Mouse (Mus musculus) hindbrain, postnatal 0 days (tissue): ENCODE results near the gene Olfr48. TPM values are rescaled to one million over a fixed set of nuclear protein-coding genes. Genes with fewer than 3 reads are reported as not detected.
A peak's percentile ranks its signal among the peaks of the same experiment; 100 is the strongest.

Source experiments
- ATAC-seq: fragments of 200-750 bp; cut with Nextera tagmentation; 2 replicates; pipeline ENCODE4 v1.8.0; 2017; ENCODE audit warnings: mild to moderate bottlenecking, moderate TSS enrichment, moderate library complexity
- DNase-seq: peaks from one replicate; pipeline ENCODE4 v3.0.0-alpha.2; 2015; ENCODE audit warnings: low spot score
- H3K27ac ChIP-seq: fragments of 300-500 bp; sonication (generic); 2 replicates; pipeline ENCODE4 v1.5.1; 2014; ENCODE audit warnings: mild to moderate bottlenecking
- H3K27me3 ChIP-seq: fragments of 300-500 bp; sonication (generic); 2 replicates; pipeline ENCODE4 v1.6.1; 2014; ENCODE audit warnings: low read length, mixed read lengths; ENCODE audit not compliant: insufficient read depth
- H3K36me3 ChIP-seq: fragments of 300-500 bp; sonication (generic); 2 replicates; pipeline ENCODE4 v1.6.1; 2014; ENCODE audit warnings: low read length, mixed read lengths; ENCODE audit not compliant: insufficient read depth
- H3K4me1 ChIP-seq: fragments of 300-500 bp; sonication (generic); 2 replicates; pipeline ENCODE4 v1.6.1; 2014; ENCODE audit warnings: antibody characterized with exemption, low read length, mixed read lengths; ENCODE audit not compliant: insufficient read depth
- H3K4me2 ChIP-seq: fragments of 300-500 bp; sonication (generic); 2 replicates; pipeline ENCODE4 v1.6.1; 2014; ENCODE audit warnings: low read depth, mild to moderate bottlenecking, low read length, moderate library complexity, mixed read lengths
- H3K4me3 ChIP-seq: fragments of 300-500 bp; sonication (generic); 2 replicates; pipeline ENCODE4 v1.5.1; 2014; ENCODE audit warnings: low read length
- H3K9ac ChIP-seq: fragments of 300-500 bp; sonication (generic); replicated peaks from 2 replicates; pipeline ENCODE4 v1.6.1; 2014; ENCODE audit warnings: mild to moderate bottlenecking, low read length, moderate library complexity, mixed read lengths
- H3K9me3 ChIP-seq: fragments of 300-500 bp; sonication (generic); 2 replicates; pipeline ENCODE4 v1.6.1; 2016; ENCODE audit warnings: low read length, mixed read lengths
- CTCF ChIP-seq: IDR thresholded peaks from 2 replicates; pipeline ENCODE4 v1.5.1; 2016; ENCODE audit warnings: antibody characterized with exemption, control low read depth, low read depth
- WGBS: fragments of 180-500 bp; shearing (Covaris S2); extraction: QIAGEN DNeasy Blood & Tissue Kit; methylation state at CpG from one replicate; pipeline ENCODE4 v1.1.7; 2014; 5-methylcytosine and 5-hydroxymethylcytosine counted together
- polyA plus RNA-seq: library from polyadenylated mRNA; unstranded; fragments of >200 nt; fragmentation: Nextera tagmentation; extraction: Ambion mirVana; gene quantifications from 2 replicates; pipeline ENCODE4 v1.2.1, GENCODE M21; 2015
- total RNA-seq: library from RNA; depleted of rRNA; stranded (reverse); fragments of >200 nt; gene quantifications from 2 replicates; pipeline ENCODE4 v1.2.3, GENCODE M21; 2014; rRNA removed

The Olfr48 gene
- total and polyA plus RNA-seq, 2 experiments from 2014 or later = 0.30 to 0.37 TPM

GRCm38 (mm10) chr2:89799583-89799982 lies 48.4 kb downstream of the Olfr48 start:
- H3K27ac ChIP-seq = no peak overlapping the region
- WGBS = 89% methylated on average over 3 of the region's 3 CpGs
- H3K4me3 ChIP-seq = no peak overlapping the region
- TF ChIP-seq CTCF = peak; percentile 33; the same call in 1 of the 2 replicates
- H3K9me3 ChIP-seq = no peaks in the 10 kb centered on the region
- H3K4me1 ChIP-seq = no peaks in the 10 kb centered on the region
- ATAC-seq (no peak), DNase-seq (peak; percentile 4)
- no peaks in the 10 kb centered on the region for H3K36me3 ChIP-seq
- no peak overlapping the region for H3K9ac ChIP-seq
- H3K27me3 ChIP-seq = no peaks in the 10 kb centered on the region
- no peak overlapping the region for H3K4me2 ChIP-seq

- Histone ChIP-seq H3K4me3 (no peak within 1 kb of the TSS), H3K9ac (no peak within 1 kb of the TSS), H3K36me3 (no peaks in the 10 kb centered on the region), H3K27ac (no peak within 1 kb of the TSS), H3K27me3 (no peaks in the 10 kb centered on the region), H3K4me2 (no peak within 1 kb of the TSS), H3K9me3 (no peaks in the 10 kb centered on the region), H3K4me1 (no peaks in the 10 kb centered on the region)
- no peak for TF ChIP-seq CTCF
- no peak for DNase-seq
- ATAC-seq = no peak
Observed at GRCm38 (mm10) chr2:89793519-89793918, 54.5 kb downstream of the Olfr48 start, which contains the start of gene Olfr1254. Gene Olfr1254, minus strand, starts transcription at chr2:89793619.

Other genes starting within 250 kb of the Olfr48 start
- gene Olfr1247, start 234.1 kb downstream of the Olfr48 start, total RNA-seq = not detected in 2 replicates
- not detected in 2 replicates for gene Olfr1247, start 234.1 kb downstream of the Olfr48 start, polyA plus RNA-seq
- not detected in 2 replicates for gene Olfr1248, start 230.0 kb downstream of the Olfr48 start, total RNA-seq
- not detected in 2 replicates for gene Olfr1248, start 230.0 kb downstream of the Olfr48 start, polyA plus RNA-seq
- not detected in 2 replicates for gene Olfr1249, start 213.2 kb downstream of the Olfr48 start, total RNA-seq
- gene Olfr1249, start 213.2 kb downstream of the Olfr48 start, polyA plus RNA-seq = not detected in 2 replicates
- gene Olfr1250, start 186.7 kb downstream of the Olfr48 start, total RNA-seq = not detected in 2 replicates
- gene Olfr1250, start 186.7 kb downstream of the Olfr48 start, polyA plus RNA-seq = not detected in 2 replicates
- gene Olfr1251, start 176.3 kb downstream of the Olfr48 start, total RNA-seq = not detected in 2 replicates
- not detected in 2 replicates for gene Olfr1251, start 176.3 kb downstream of the Olfr48 start, polyA plus RNA-seq
- gene Olfr1252, start 123.2 kb downstream of the Olfr48 start, total RNA-seq = not detected in 2 replicates
- gene Olfr1252, start 123.2 kb downstream of the Olfr48 start, polyA plus RNA-seq = not detected in 2 replicates
- not detected in 2 replicates for gene Olfr1253, start 91.1 kb downstream of the Olfr48 start, total RNA-seq
- gene Olfr1253, start 91.1 kb downstream of the Olfr48 start, polyA plus RNA-seq = not detected in 2 replicates
- gene Olfr1254, start 54.6 kb downstream of the Olfr48 start, total RNA-seq = not detected in 2 replicates
- gene Olfr1254, start 54.6 kb downstream of the Olfr48 start, polyA plus RNA-seq = not detected in 2 replicates
- not detected in 2 replicates for gene Olfr1255, start 36.2 kb downstream of the Olfr48 start, total RNA-seq
- gene Olfr1255, start 36.2 kb downstream of the Olfr48 start, polyA plus RNA-seq = not detected in 2 replicates
- gene Olfr1256, start 6.7 kb downstream of the Olfr48 start, total RNA-seq = 0.05 TPM in 1 of 2 replicates, not detected in the other
- gene Olfr1256, start 6.7 kb downstream of the Olfr48 start, polyA plus RNA-seq = not detected in 2 replicates
- not detected in 2 replicates for gene Olfr1257, start 30.2 kb upstream of the Olfr48 start, total RNA-seq
- not detected in 2 replicates for gene Olfr1257, start 30.2 kb upstream of the Olfr48 start, polyA plus RNA-seq
- gene Olfr1258, start 79.1 kb upstream of the Olfr48 start, total RNA-seq = not detected in 2 replicates
- not detected in 2 replicates for gene Olfr1258, start 79.1 kb upstream of the Olfr48 start, polyA plus RNA-seq
- gene Olfr1259, start 100.5 kb upstream of the Olfr48 start, total RNA-seq = not detected in 2 replicates
- not detected in 2 replicates for gene Olfr1259, start 100.5 kb upstream of the Olfr48 start, polyA plus RNA-seq
- not detected in 2 replicates for gene Olfr1260, start 126.1 kb upstream of the Olfr48 start, total RNA-seq
- not detected in 2 replicates for gene Olfr1260, start 126.1 kb upstream of the Olfr48 start, polyA plus RNA-seq
- not detected in 2 replicates for gene Olfr1261, start 143.0 kb upstream of the Olfr48 start, total RNA-seq
- gene Olfr1261, start 143.0 kb upstream of the Olfr48 start, polyA plus RNA-seq = not detected in 2 replicates
- gene Olfr1262, start 151.9 kb upstream of the Olfr48 start, total RNA-seq = not detected in 2 replicates
- gene Olfr1262, start 151.9 kb upstream of the Olfr48 start, polyA plus RNA-seq = not detected in 2 replicates
- gene Olfr1263, start 163.9 kb upstream of the Olfr48 start, total RNA-seq = not detected in 2 replicates
- gene Olfr1263, start 163.9 kb upstream of the Olfr48 start, polyA plus RNA-seq = not detected in 2 replicates
- not detected in 2 replicates for gene Olfr1264, start 177.4 kb upstream of the Olfr48 start, total RNA-seq
- gene Olfr1264, start 177.4 kb upstream of the Olfr48 start, polyA plus RNA-seq = not detected in 2 replicates
- not detected in 2 replicates for gene Olfr1265, start 187.1 kb upstream of the Olfr48 start, total RNA-seq
- not detected in 2 replicates for gene Olfr1265, start 187.1 kb upstream of the Olfr48 start, polyA plus RNA-seq
- gene Olfr140, start 215.4 kb upstream of the Olfr48 start, total RNA-seq = not detected in 2 replicates
- not detected in 2 replicates for gene Olfr140, start 215.4 kb upstream of the Olfr48 start, polyA plus RNA-seq